Mouse (Mus musculus): Measurements from ENCODE around the gene Ccr1. TPM values are rescaled to one million over a fixed set of nuclear protein-coding genes. Genes with fewer than 3 reads are reported as not detected.
"Not testable (repeated sequence)": the region's sequence is repeated elsewhere in the genome, so short reads cannot be mapped to it uniquely, and the experiment has no call there.

Gene Ccr1
- polyA plus RNA-seq, 1 experiment from 2014 or later = 0.70 TPM

- H3K9ac ChIP-seq = no peak overlapping the region
- H3K27me3 ChIP-seq = no peaks in the 10 kb centered on the region
- WGBS = 83% methylated on average over 6 of the region's 6 CpGs
- H3K9me3 ChIP-seq (replicated peaks) = no peaks in the 10 kb centered on the region
- H3K4me3 ChIP-seq = no peak overlapping the region
- H3K36me3 ChIP-seq (ENCODE audit: poor library complexity, severe bottlenecking) = no peaks in the 10 kb centered on the region
- no peaks in the 10 kb centered on the region for H3K4me1 ChIP-seq
- no peak overlapping the region for H3K4me2 ChIP-seq
- no peak for ATAC-seq
- H3K27ac ChIP-seq = no peak overlapping the region
Observed at GRCm38 (mm10) chr9:123931761-123932700, 36.5 kb downstream of the Ccr1 start.

GRCm38 (mm10) chr9:123930926-123931325 lies 37.6 kb downstream of the Ccr1 start:
- Histone ChIP-seq H3K4me2 (no peak overlapping the region), H3K36me3 (ENCODE audit: poor library complexity, severe bottlenecking) (no peaks in the 10 kb centered on the region), H3K4me1 (no peaks in the 10 kb centered on the region), H3K27me3 (no peaks in the 10 kb centered on the region), H3K9ac (no peak overlapping the region), H3K4me3 (no peak overlapping the region), H3K9me3 (replicated peaks) (no peaks in the 10 kb centered on the region), H3K27ac (no peak overlapping the region)
- 93% methylated on average over 3 of the region's 3 CpGs for WGBS
- ATAC-seq = no peak

- Histone ChIP-seq H3K27ac (no peak overlapping the region), H3K4me2 (no peak overlapping the region), H3K27me3 (no peaks in the 10 kb centered on the region), H3K36me3 (ENCODE audit: poor library complexity, severe bottlenecking) (no peaks in the 10 kb centered on the region), H3K9me3 (replicated peaks) (no peaks in the 10 kb centered on the region), H3K4me3 (no peak overlapping the region), H3K9ac (no peak overlapping the region), H3K4me1 (peaks cover 4% of the 10 kb centered on the region; the same call in 1 of the 2 replicates)
- no peak for ATAC-seq
- WGBS = 84% methylated on average over 3 of the region's 3 CpGs
Observed at GRCm38 (mm10) chr9:123930476-123930875, 38.0 kb downstream of the Ccr1 start.

DNA sequence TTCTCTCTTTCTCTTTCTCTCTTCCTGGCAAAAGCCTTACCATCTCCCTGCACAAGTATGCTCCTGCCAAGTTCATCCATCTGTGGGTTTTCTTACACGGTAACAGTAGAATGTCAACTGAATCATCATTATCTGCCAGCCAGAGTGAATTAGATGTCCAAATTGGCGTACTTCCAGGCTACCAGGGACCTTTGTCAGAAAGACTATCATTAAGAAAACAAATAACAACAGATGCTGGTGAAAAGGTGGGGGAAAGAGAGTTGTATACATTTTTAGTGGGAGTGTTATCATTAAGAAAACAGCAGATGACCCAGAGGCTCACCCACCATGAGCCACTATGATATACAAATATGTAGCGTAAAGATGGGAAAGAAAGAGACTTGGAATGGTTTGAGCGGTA lies 38.6 kb downstream of the Ccr1 start:
- Histone ChIP-seq H3K27ac (no peak overlapping the region), H3K4me3 (no peak overlapping the region), H3K9me3 (replicated peaks) (no peaks in the 10 kb centered on the region), H3K36me3 (ENCODE audit: poor library complexity, severe bottlenecking) (no peaks in the 10 kb centered on the region), H3K9ac (no peak overlapping the region), H3K27me3 (no peaks in the 10 kb centered on the region), H3K4me2 (no peak overlapping the region), H3K4me1 (peaks cover 4% of the 10 kb centered on the region; the same call in 1 of the 2 replicates)
- WGBS = 84% methylated on average over 4 of the region's 4 CpGs
- no peak for ATAC-seq

DNA sequence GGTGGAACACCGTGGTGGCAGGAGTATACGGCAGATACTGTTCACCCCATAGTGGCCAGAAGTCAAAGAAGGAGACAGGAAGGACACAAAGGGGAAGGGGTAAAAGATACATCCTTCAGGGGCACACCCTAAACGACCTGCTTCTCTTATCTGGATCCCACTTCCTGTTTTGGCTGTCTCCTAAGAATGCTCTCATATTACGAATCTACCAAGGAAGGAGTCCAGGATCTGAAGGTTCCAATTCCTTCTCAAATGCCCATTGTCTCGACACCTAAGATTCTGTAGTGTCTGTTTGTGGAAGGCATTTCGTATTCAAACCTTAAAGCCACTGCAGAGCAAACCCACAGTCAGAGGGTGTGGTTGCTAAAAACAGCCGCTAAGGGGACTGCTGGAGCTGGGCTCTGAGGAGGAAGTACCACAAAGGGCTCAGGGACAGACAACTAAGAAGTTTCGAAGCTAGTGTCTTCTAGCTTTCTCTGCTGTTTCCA lies 39.7 kb downstream of the Ccr1 start:
- Histone ChIP-seq H3K9me3 (replicated peaks) (no peaks in the 10 kb centered on the region), H3K9ac (no peak overlapping the region), H3K27ac (no peak overlapping the region), H3K4me3 (no peak overlapping the region), H3K27me3 (no peaks in the 10 kb centered on the region), H3K4me2 (no peak overlapping the region), H3K36me3 (ENCODE audit: poor library complexity, severe bottlenecking) (no peaks in the 10 kb centered on the region), H3K4me1 (peaks cover 7% of the 10 kb centered on the region; the same call in 1 of the 2 replicates)
- ATAC-seq = no peak
- 57% methylated on average over 8 of the region's 8 CpGs for WGBS

DNA sequence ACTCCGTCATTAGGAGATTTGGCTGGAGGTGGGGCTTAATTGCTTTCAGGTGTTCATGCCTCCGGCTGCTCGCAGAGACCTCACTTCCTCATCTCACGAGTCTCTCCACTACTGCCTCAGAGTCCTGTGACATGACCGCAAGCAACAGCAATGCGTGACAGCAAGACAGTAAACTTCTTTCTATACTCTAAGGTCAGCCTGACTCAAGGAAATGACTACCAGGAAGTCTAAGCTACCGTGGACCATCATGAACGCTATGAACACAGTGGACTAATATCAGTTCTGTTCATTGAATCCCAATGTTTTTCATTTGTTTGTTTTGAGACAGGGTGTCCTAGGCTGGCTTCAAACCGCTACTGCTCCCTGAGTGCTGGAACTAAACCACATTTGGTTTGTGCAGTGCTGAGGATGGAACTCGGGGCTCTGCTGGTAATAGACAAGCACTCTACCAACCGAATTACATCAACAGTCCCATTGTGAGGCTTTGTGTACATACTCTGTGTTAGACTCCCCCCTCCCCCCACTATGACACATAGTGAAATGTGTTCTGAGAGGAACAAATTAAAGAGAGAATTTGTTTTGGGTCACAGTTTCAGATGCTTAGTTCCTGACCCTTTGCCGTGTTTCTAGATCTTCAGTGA lies 40.3 kb downstream of the Ccr1 start:
- Histone ChIP-seq H3K36me3 (ENCODE audit: poor library complexity, severe bottlenecking) (no peaks in the 10 kb centered on the region), H3K27ac (no peak overlapping the region), H3K4me3 (no peak overlapping the region), H3K27me3 (no peaks in the 10 kb centered on the region), H3K9me3 (replicated peaks) (no peaks in the 10 kb centered on the region), H3K4me1 (peaks cover 13% of the 10 kb centered on the region), H3K9ac (no peak overlapping the region), H3K4me2 (no peak overlapping the region)
- 86% methylated on average over 12 of the region's 12 CpGs for WGBS
- no peak for ATAC-seq

GRCm38 (mm10) chr9:123927281-123927960 lies 41.1 kb downstream of the Ccr1 start:
- H3K36me3 ChIP-seq (ENCODE audit: poor library complexity, severe bottlenecking) = no peaks in the 10 kb centered on the region
- 62% methylated on average over 16 of the region's 16 CpGs for WGBS
- H3K9me3 ChIP-seq (replicated peaks) = no peaks in the 10 kb centered on the region
- H3K27me3 ChIP-seq = no peaks in the 10 kb centered on the region
- H3K4me3 ChIP-seq = no peak overlapping the region
- peaks cover 16% of the 10 kb centered on the region for H3K4me1 ChIP-seq
- no peak overlapping the region for H3K27ac ChIP-seq
- H3K4me2 ChIP-seq = no peak overlapping the region
- H3K9ac ChIP-seq = no peak overlapping the region
- ATAC-seq = no peak

DNA sequence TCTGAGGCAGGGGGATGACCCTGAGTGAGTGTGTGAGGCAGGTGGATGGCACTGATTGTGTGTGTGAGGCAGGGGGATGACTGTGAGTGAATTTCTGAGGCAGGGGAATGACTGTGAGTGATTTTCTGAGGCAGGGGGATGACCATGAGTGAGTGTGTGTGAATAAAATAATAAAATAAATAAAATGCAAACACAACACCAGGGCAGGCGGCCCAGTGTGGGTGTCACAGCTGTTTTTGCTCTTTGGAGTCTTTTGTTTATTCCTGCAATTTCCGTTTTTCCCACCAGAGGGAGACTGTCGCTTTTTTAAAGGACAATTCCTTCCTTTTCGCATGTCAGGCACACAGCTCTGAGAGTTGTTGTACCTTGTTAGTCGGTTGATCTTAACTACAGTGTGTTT lies 42.5 kb downstream of the Ccr1 start:
- not testable (repeated sequence) for H3K9me3 ChIP-seq (replicated peaks); H3K9ac ChIP-seq; ATAC-seq; H3K36me3 ChIP-seq (ENCODE audit: poor library complexity, severe bottlenecking); H3K27me3 ChIP-seq
- Histone ChIP-seq H3K4me1 (peaks cover 16% of the 10 kb centered on the region), H3K4me3 (peak overlapping the region; percentile 60; the same call in 1 of the 2 replicates), H3K27ac (0 out of 2 replicates have a peak overlapping the region, but pooled peaks have one; percentile 37), H3K4me2 (peak overlapping the region; percentile 71)
- whole genome bisulfite sequencing = 6% methylated on average over 5 of the region's 5 CpGs

- Histone ChIP-seq H3K9me3 (replicated peaks) (no peaks in the 10 kb centered on the region), H3K4me3 (peak overlapping the region; percentile 60), H3K9ac (peak overlapping the region; percentile 78), H3K36me3 (ENCODE audit: poor library complexity, severe bottlenecking) (no peaks in the 10 kb centered on the region), H3K27ac (peak overlapping the region; percentile 95), H3K27me3 (no peaks in the 10 kb centered on the region), H3K4me1 (peaks cover 16% of the 10 kb centered on the region), H3K4me2 (peak overlapping the region; percentile 71)
- peak; percentile 92 for ATAC-seq
- WGBS = 7% methylated on average over 44 of the region's 44 CpGs
Observed at GRCm38 (mm10) chr9:123925101-123925946, 43.2 kb downstream of the Ccr1 start.

DNA sequence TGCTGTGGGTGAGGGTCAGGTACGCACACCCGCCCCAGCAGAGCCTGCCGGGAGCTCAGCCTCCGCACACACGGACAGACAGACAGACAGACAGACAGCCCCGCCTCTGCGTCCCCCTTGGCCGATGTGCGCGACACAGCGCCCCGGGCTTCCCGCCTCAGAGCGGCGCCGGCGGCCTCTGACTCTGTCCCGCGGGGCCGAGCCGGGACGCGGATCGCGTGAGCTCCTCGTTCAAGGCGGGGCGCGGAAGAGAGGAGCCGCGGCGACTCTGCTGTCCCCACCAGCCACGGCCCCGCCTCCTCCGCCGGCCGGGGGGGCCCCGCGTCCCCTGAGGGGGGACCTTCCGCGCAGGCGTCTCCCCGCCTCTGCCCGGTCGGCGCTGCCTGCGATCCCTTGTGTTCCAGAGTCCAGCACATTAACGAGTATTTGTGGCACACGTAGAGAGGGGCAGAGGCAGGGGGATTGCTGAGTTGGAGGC lies 43.9 kb downstream of the Ccr1 start:
- no peaks in the 10 kb centered on the region for H3K27me3 ChIP-seq
- peak overlapping the region; percentile 60 for H3K4me3 ChIP-seq
- H3K4me1 ChIP-seq = peaks cover 16% of the 10 kb centered on the region
- WGBS = 0% methylated on average over 46 of the region's 49 CpGs
- H3K9ac ChIP-seq = peak overlapping the region; percentile 78
- peak overlapping the region; percentile 95 for H3K27ac ChIP-seq
- H3K9me3 ChIP-seq (replicated peaks) = no peaks in the 10 kb centered on the region
- peak; percentile 90 for ATAC-seq
- H3K36me3 ChIP-seq (ENCODE audit: poor library complexity, severe bottlenecking) = no peaks in the 10 kb centered on the region
- peak overlapping the region; percentile 71 for H3K4me2 ChIP-seq

GRCm38 (mm10) chr9:123924035-123924434 lies 44.5 kb downstream of the Ccr1 start:
- Histone ChIP-seq H3K4me3 (peak overlapping the region; percentile 60), H3K27ac (peak overlapping the region; percentile 95), H3K4me2 (peak overlapping the region; percentile 71), H3K4me1 (peaks cover 16% of the 10 kb centered on the region)
- H3K9ac ChIP-seq; H3K36me3 ChIP-seq (ENCODE audit: poor library complexity, severe bottlenecking); H3K9me3 ChIP-seq (replicated peaks); H3K27me3 ChIP-seq: not testable (repeated sequence)
- ATAC-seq = peak; percentile 52
- WGBS = 2% methylated on average over 11 of the region's 11 CpGs

All from forebrain, embryonic 13.5 days (tissue).